Mouse (Mus musculus) kidney, adult 2 months (tissue): Measurements from ENCODE around the gene Metap1d. TPM values are rescaled to one million over a fixed set of nuclear protein-coding genes. Genes with fewer than 3 reads are reported as not detected.

Source experiments
- DNase-seq: peaks from one replicate; pipeline ENCODE4 v3.0.0; 2021
- H3K27ac ChIP-seq: fragments of 200-500 bp; 2 replicates; pipeline ENCODE4 v1.5.1; 2012; ENCODE audit warnings: low read depth, low read length, control low read depth, inconsistent platforms; ENCODE audit not compliant: insufficient read depth
- H3K27me3 ChIP-seq: fragments of 200-500 bp; replicated peaks from 2 replicates; pipeline ENCODE4 v1.6.1; 2012; ENCODE audit warnings: mild to moderate bottlenecking, moderate library complexity, low read length, inconsistent platforms; ENCODE audit not compliant: control insufficient read depth, insufficient read depth
- H3K36me3 ChIP-seq: fragments of 200-500 bp; 2 replicates; pipeline ENCODE4 v1.6.1; 2012; ENCODE audit warnings: mild to moderate bottlenecking, moderate library complexity, low read length, inconsistent platforms; ENCODE audit not compliant: control insufficient read depth, insufficient read depth
- H3K4me1 ChIP-seq: fragments of 200-500 bp; 2 replicates; pipeline ENCODE4 v1.6.1; 2011; ENCODE audit warnings: low read length; ENCODE audit not compliant: control insufficient read depth, insufficient read depth
- H3K4me3 ChIP-seq: fragments of 200-500 bp; 2 replicates; pipeline ENCODE4 v1.5.1; 2011; ENCODE audit warnings: mild to moderate bottlenecking, low read depth, low read length, control low read depth; ENCODE audit not compliant: insufficient read depth
- CTCF ChIP-seq: fragments of 200-500 bp; conservative IDR thresholded peaks from 2 replicates; pipeline ENCODE4 v1.5.1; 2011; ENCODE audit warnings: low read depth, mild to moderate bottlenecking, control low read depth, low read length, moderate library complexity, mixed read lengths; ENCODE audit not compliant: insufficient read depth, insufficient read length
- POLR2A ChIP-seq: fragments of 200-500 bp; IDR thresholded peaks from one replicate; pipeline ENCODE4 v1.6.1; 2011; ENCODE audit warnings: low read depth, low read length, control low read depth
- WGBS: fragments of 180-500 bp; shearing (Covaris S2); methylation state at CpG from one replicate; pipeline ENCODE4 v1.1.7; 2018; 5-methylcytosine and 5-hydroxymethylcytosine counted together
- polyA plus RNA-seq: library from polyadenylated mRNA; depleted of rRNA; stranded (reverse); fragments of >200 nt; gene quantifications from 2 replicates; pipeline ENCODE4 v1.2.3, GENCODE M21; 2012

The Metap1d gene
- polyA plus RNA-seq, 1 experiment, result 34.6 TPM

GRCm38 (mm10) chr2:71483046-71483716 is 30.1 kb downstream of the Metap1d start:
- Histone ChIP-seq H3K4me1 (no peaks in the 10 kb centered on the region), H3K27me3 (no peaks in the 10 kb centered on the region), H3K36me3 (no peaks in the 10 kb centered on the region), H3K27ac (no peak overlapping the region), H3K4me3 (no peak overlapping the region)
- no peak for DNase-seq
- WGBS, result 78% methylated on average over 10 of the region's 10 CpGs
- no peak for TF ChIP-seq POLR2A
- no peak for TF ChIP-seq CTCF

GRCm38 (mm10) chr2:71483717-71484066 is 30.6 kb downstream of the Metap1d start:
- TF ChIP-seq POLR2A (no peak), CTCF (no peak)
- no peak for DNase-seq
- no peak overlapping the region for H3K4me3 ChIP-seq
- H3K36me3 ChIP-seq, result no peaks in the 10 kb centered on the region
- no peaks in the 10 kb centered on the region for H3K27me3 ChIP-seq
- H3K27ac ChIP-seq, result no peak overlapping the region
- no peaks in the 10 kb centered on the region for H3K4me1 ChIP-seq
- WGBS, result 71% methylated on average over 5 of the region's 5 CpGs

- no peaks in the 10 kb centered on the region for H3K36me3 ChIP-seq
- no peaks in the 10 kb centered on the region for H3K27me3 ChIP-seq
- TF ChIP-seq POLR2A (no peak), CTCF (no peak)
- H3K27ac ChIP-seq, result no peak overlapping the region
- no peak overlapping the region for H3K4me3 ChIP-seq
- H3K4me1 ChIP-seq, result no peaks in the 10 kb centered on the region
- DNase-seq, result no peak
These were observed 38.2 kb downstream of the Metap1d start for GRCm38 (mm10) chr2:71491295-71491694.

GRCm38 (mm10) chr2:71493161-71493683 is 40.1 kb downstream of the Metap1d start:
- H3K27me3 ChIP-seq, result no peaks in the 10 kb centered on the region
- DNase-seq, result no peak
- H3K27ac ChIP-seq, result no peak overlapping the region
- WGBS, result 78% methylated on average over 12 of the region's 12 CpGs
- no peaks in the 10 kb centered on the region for H3K36me3 ChIP-seq
- TF ChIP-seq CTCF (no peak), POLR2A (no peak)
- no peaks in the 10 kb centered on the region for H3K4me1 ChIP-seq
- H3K4me3 ChIP-seq, result no peak overlapping the region

- Histone ChIP-seq H3K4me1 (no peaks in the 10 kb centered on the region), H3K27ac (no peak overlapping the region), H3K27me3 (no peaks in the 10 kb centered on the region), H3K4me3 (no peak overlapping the region), H3K36me3 (no peaks in the 10 kb centered on the region)
- TF ChIP-seq POLR2A (no peak), CTCF (no peak)
- WGBS, result 79% methylated on average over 10 of the region's 10 CpGs
- DNase-seq, result no peak
These were observed 41.4 kb downstream of the Metap1d start for GRCm38 (mm10) chr2:71494503-71494902.

- Histone ChIP-seq H3K36me3 (no peaks in the 10 kb centered on the region), H3K4me1 (no peaks in the 10 kb centered on the region), H3K27ac (no peak overlapping the region), H3K4me3 (no peak overlapping the region), H3K27me3 (no peaks in the 10 kb centered on the region)
- TF ChIP-seq CTCF, result no peak
- TF ChIP-seq POLR2A, result no peak
- WGBS, result 47% methylated on average over 4 of the region's 4 CpGs
- no peak for DNase-seq
These were observed 41.9 kb downstream of the Metap1d start for GRCm38 (mm10) chr2:71494971-71495370.

GRCm38 (mm10) chr2:71497175-71497574 is 44.1 kb downstream of the Metap1d start:
- no peak overlapping the region for H3K27ac ChIP-seq
- no peaks in the 10 kb centered on the region for H3K36me3 ChIP-seq
- DNase-seq, result no peak
- H3K27me3 ChIP-seq, result no peaks in the 10 kb centered on the region
- H3K4me3 ChIP-seq, result no peak overlapping the region
- TF ChIP-seq POLR2A (no peak), CTCF (no peak)
- no peaks in the 10 kb centered on the region for H3K4me1 ChIP-seq
- 83% methylated on average over 5 of the region's 5 CpGs for WGBS
